Mouse (Mus musculus) lung, postnatal 0 days (tissue): ENCODE data around the gene Farsa. TPM values are rescaled to one million over a fixed set of nuclear protein-coding genes. Genes with fewer than 3 reads are reported as not detected.

Experiments
- ATAC-seq: fragments of 200-750 bp; cut with Nextera tagmentation; 2 replicates; pipeline ENCODE4 v1.8.0; 2017; ENCODE audit warnings: moderate library complexity
- DNase-seq: peaks from one replicate; pipeline ENCODE4 v3.0.0-alpha.2; 2016; ENCODE audit warnings: low spot score
- H3K27ac ChIP-seq: fragments of 300-500 bp; sonication (generic); 2 replicates; pipeline ENCODE4 v1.5.1; 2014; ENCODE audit warnings: antibody characterized with exemption, mild to moderate bottlenecking, low read length, mixed read lengths
- H3K27me3 ChIP-seq: fragments of 300-500 bp; sonication (generic); replicated peaks from 2 replicates; pipeline ENCODE4 v1.6.1; 2014; ENCODE audit warnings: low read length, mixed read lengths; ENCODE audit not compliant: insufficient read depth
- H3K36me3 ChIP-seq: fragments of 300-500 bp; sonication (generic); 2 replicates; pipeline ENCODE4 v1.6.1; 2014; ENCODE audit warnings: low read length, mixed read lengths; ENCODE audit not compliant: insufficient read depth
- H3K4me1 ChIP-seq: fragments of 300-500 bp; sonication (generic); 2 replicates; pipeline ENCODE4 v1.6.1; 2014; ENCODE audit warnings: antibody characterized with exemption, low read depth, low read length, mixed read lengths; ENCODE audit not compliant: insufficient read depth
- H3K4me2 ChIP-seq: fragments of 300-500 bp; sonication (generic); replicated peaks from 2 replicates; pipeline ENCODE4 v1.6.1; 2014; ENCODE audit warnings: low read depth, mild to moderate bottlenecking, low read length, moderate library complexity, mixed read lengths
- H3K4me3 ChIP-seq: fragments of 300-500 bp; sonication (generic); 2 replicates; pipeline ENCODE4 v1.5.1; 2014; ENCODE audit warnings: low read depth, low read length
- H3K9ac ChIP-seq: fragments of 300-500 bp; sonication (generic); replicated peaks from 2 replicates; pipeline ENCODE4 v1.6.1; 2014; ENCODE audit warnings: low read depth, mild to moderate bottlenecking
- H3K9me3 ChIP-seq: fragments of 300-500 bp; sonication (generic); 2 replicates; pipeline ENCODE4 v1.6.1; 2016; ENCODE audit warnings: low read length, mixed read lengths
- CTCF ChIP-seq: IDR thresholded peaks from 2 replicates; pipeline ENCODE4 v1.5.1; 2016; ENCODE audit warnings: antibody characterized with exemption, mild to moderate bottlenecking
- EP300 ChIP-seq: IDR thresholded peaks from 2 replicates; pipeline ENCODE4 v1.6.1; 2016; ENCODE audit warnings: antibody characterized with exemption, mild to moderate bottlenecking, control low read depth
- WGBS: fragments of 180-500 bp; shearing (Covaris S2); extraction: QIAGEN DNeasy Blood & Tissue Kit; methylation state at CpG from one replicate; pipeline ENCODE4 v1.1.7; 2014; 5-methylcytosine and 5-hydroxymethylcytosine counted together
- polyA plus RNA-seq: library from polyadenylated mRNA; unstranded; fragments of >200 nt; fragmentation: Nextera tagmentation; extraction: Ambion mirVana; gene quantifications from 2 replicates; pipeline ENCODE4 v1.2.1, GENCODE M21; 2015

Gene Farsa
- 44.0 and 44.6 TPM in 2 replicates for polyA plus RNA-seq

DNA sequence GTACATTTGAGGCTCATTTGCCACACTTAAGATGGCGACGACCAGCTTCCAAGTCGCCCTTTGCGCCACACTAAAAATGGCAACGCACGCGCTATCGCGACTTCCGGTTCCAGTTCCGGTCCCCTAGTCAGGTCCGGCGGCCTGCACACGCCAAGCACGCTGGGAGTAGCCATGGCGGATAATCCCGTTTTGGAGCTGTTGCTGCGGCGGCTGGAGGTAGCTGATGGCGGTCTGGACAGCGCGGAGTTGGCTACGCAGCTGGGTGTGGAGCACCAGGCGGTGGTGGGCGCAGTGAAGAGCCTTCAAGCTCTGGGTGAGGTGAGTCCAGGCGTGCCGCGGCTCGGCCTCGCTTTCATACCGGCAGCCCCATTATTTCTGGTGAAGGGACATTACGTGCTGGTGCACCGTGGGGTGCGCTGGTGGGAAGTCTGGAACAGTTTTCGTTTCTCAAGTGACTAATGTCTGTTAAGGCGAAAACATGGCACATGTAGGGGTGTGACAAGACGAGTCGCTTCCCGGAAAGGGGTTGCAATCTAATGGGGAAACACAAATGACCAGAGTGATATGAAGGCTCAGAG lies at the start of gene Farsa:
Farsa (plus strand) TSS at position 126 of the 578 bp plus-strand sequence.
- ATAC-seq: peak; percentile 99
- Histone ChIP-seq H3K36me3 (no peaks in the 10 kb centered on the region), H3K4me1 (peaks cover 6% of the 10 kb centered on the region; the same call in 1 of the 2 replicates), H3K27me3 (no peaks in the 10 kb centered on the region), H3K4me2 (peak within 1 kb of the TSS; percentile 75), H3K27ac (peak within 1 kb of the TSS; percentile 74), H3K9me3 (no peaks in the 10 kb centered on the region), H3K4me3 (peak within 1 kb of the TSS; percentile 82), H3K9ac (peak within 1 kb of the TSS; percentile 69)
- TF ChIP-seq CTCF (0 out of 2 replicates have a peak, but pooled peaks have one; percentile 0), EP300 (no peak)
- WGBS: under 1% methylated on average over 39 of the region's 39 CpGs
- DNase-seq: peak; percentile 95

DNA sequence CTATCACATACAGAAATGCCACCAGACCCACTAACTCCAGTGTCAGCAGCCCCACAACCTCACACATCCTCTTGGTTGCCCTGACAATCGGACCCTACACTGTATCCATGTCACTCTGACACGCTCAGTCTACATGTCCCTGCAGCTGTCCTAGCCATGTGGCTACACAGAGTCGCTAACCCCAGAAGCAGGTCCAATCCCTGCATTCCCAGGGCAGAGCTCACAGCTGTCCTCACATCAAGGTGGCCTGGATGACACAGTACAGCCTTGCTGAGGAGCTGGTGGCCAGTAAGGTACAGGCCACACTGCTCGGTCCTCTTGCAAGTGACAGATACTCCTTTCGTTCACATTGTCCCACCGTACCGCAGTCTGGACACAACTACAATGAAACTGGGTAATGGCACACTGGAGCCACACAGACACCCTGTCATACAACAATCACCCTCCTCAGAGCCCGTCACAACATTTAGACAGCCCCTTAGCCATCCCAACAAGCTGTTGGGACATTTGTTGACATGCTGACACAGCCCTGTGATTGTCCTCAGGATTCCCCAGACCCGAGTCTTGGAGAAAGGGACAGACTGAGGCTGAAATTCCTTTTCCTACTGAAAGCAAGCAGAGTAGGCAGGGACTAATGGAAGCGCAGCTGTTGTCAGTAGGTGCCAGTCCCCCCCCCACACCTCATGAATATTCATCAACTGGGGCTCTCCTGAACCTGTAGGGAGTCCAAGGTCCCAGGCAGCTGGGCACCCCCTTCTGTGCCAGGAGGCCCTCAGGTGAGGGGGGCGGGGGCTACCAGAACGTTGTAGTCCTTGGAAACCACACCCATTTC lies 47.5 kb upstream of the Farsa start:
- no peak overlapping the region for H3K4me3 ChIP-seq
- no peaks in the 10 kb centered on the region for H3K36me3 ChIP-seq
- no peaks in the 10 kb centered on the region for H3K4me1 ChIP-seq
- H3K27ac ChIP-seq: no peak overlapping the region
- no peak for DNase-seq
- TF ChIP-seq EP300 (no peak), CTCF (no peak)
- H3K9me3 ChIP-seq: no peaks in the 10 kb centered on the region
- ATAC-seq: no peak
- no peak overlapping the region for H3K4me2 ChIP-seq
- H3K27me3 ChIP-seq: no peaks in the 10 kb centered on the region
- 66% methylated on average over 12 of the region's 12 CpGs for WGBS
- H3K9ac ChIP-seq: no peak overlapping the region

DNA sequence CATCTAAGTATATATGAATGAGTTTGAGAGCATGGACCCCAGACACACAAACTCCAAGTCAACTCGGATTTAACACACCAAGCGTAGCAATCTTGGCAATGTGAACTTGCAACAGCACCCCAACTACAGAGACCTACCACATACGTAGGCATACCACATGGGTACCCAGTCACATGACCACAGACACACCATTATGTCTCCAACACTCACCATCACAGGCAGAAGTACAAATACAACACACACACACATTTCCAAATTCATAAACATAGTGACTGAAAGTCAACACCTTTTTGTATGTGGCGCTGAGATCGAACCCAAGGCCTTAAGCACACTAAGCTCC lies 46.9 kb upstream of the Farsa start:
- ATAC-seq (no peak), DNase-seq (no peak)
- no peak overlapping the region for H3K4me2 ChIP-seq
- H3K36me3 ChIP-seq: no peaks in the 10 kb centered on the region
- WGBS: 72% methylated on average over 5 of the region's 5 CpGs
- no peak overlapping the region for H3K4me3 ChIP-seq
- TF ChIP-seq EP300 (no peak), CTCF (no peak)
- no peak overlapping the region for H3K27ac ChIP-seq
- no peaks in the 10 kb centered on the region for H3K9me3 ChIP-seq
- no peaks in the 10 kb centered on the region for H3K4me1 ChIP-seq
- no peaks in the 10 kb centered on the region for H3K27me3 ChIP-seq
- H3K9ac ChIP-seq: no peak overlapping the region

DNA sequence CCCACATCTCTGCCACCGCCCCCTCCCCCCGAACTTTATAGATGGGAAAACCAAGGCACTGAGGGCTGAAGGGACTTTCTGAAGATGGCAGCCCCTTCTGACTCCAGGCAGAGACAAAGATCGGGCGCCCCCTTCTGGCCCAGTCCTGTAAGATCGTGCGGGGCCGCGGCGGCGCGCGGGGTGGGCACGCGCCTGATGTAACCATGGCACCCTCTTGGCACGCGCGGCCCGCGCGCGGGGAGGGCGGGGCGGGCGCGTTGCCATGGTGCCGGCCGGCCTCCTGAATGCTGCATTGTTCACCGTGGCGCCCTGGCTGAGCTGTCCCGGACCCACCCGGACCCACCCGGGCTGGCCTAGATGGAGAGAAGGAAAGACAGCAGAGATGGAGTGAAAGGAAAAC lies 45.9 kb upstream of the Farsa start:
- WGBS: under 1% methylated on average over 31 of the region's 32 CpGs
- Histone ChIP-seq H3K27ac (no peak overlapping the region), H3K36me3 (no peaks in the 10 kb centered on the region)

DNA sequence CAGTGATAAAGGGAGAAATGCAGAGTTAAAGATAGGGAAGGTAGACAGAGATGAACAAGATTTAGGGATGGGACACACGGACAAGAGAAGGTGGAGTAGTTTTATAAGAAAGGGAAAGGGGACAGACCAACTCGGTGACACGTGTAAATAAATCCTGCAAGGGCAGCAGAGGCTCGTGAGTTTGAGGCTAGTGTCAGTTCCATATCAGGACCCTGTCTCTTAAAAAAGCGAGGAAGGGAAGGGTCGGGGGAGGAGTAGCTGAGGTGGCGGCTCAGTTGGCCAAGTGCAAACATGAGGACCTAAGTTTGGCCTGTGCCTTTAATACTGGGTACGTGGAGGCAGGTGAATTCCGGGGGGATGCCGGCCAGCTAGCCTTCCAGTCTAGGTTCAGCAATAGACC lies 45.5 kb upstream of the Farsa start:
- Histone ChIP-seq H3K4me2 (peak overlapping the region; percentile 55), H3K4me1 (peaks cover 3% of the 10 kb centered on the region; the same call in 1 of the 2 replicates), H3K9ac (no peak overlapping the region), H3K27ac (no peak overlapping the region), H3K27me3 (no peaks in the 10 kb centered on the region), H3K36me3 (no peaks in the 10 kb centered on the region), H3K9me3 (no peaks in the 10 kb centered on the region), H3K4me3 (peak overlapping the region; percentile 25; the same call in 1 of the 2 replicates)
- ATAC-seq: no peak
- WGBS: 23% methylated on average over 10 of the region's 10 CpGs
- DNase-seq: no peak
- TF ChIP-seq CTCF: no peak
- TF ChIP-seq EP300: no peak

More for the DNA sequence above, 45.9 kb upstream of the Farsa start:
- Histone ChIP-seq H3K9me3 (no peaks in the 10 kb centered on the region), H3K9ac (no peak overlapping the region), H3K4me2 (peak overlapping the region; percentile 55), H3K4me1 (peaks cover 3% of the 10 kb centered on the region; the same call in 1 of the 2 replicates), H3K27me3 (no peaks in the 10 kb centered on the region), H3K4me3 (peak overlapping the region; percentile 25; the same call in 1 of the 2 replicates)
- peak; percentile 88 for TF ChIP-seq CTCF
- TF ChIP-seq EP300: no peak
- DNase-seq: peak; percentile 90
- peak; percentile 88 for ATAC-seq

DNA sequence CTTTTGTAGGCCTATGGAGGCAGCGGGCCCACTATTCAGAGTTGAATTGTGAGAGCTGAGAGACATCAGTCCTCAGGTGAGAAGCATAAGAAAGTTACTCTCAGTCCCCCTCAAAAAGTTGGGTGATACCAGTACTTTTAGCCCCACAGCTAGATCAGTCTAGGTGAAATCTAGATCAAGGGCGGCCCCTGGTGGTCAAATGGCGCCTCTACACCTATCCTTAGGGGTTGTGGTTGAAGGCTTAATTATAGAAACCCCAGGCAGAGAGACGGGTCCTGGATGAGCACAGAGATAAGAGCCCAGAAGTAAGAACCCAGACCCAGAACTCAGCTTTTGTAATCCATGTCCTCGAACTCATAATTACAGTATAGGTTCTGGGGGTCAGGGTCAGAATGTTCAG lies 43.7 kb upstream of the Farsa start:
- WGBS: 1% methylated on average over 5 of the region's 5 CpGs
- Histone ChIP-seq H3K27me3 (no peaks in the 10 kb centered on the region), H3K36me3 (no peaks in the 10 kb centered on the region), H3K9ac (no peak overlapping the region), H3K27ac (no peak overlapping the region), H3K9me3 (no peaks in the 10 kb centered on the region), H3K4me3 (no peak overlapping the region), H3K4me2 (no peak overlapping the region), H3K4me1 (peaks cover 3% of the 10 kb centered on the region; the same call in 1 of the 2 replicates)
- DNase-seq: peak; percentile 86
- TF ChIP-seq CTCF (peak; percentile 93), EP300 (peak; percentile 37; the same call in 1 of the 2 replicates)
- 0 out of 2 replicates have a peak, but pooled peaks have one; percentile 15 for ATAC-seq
